Mouse (Mus musculus) heart, postnatal 4 days (tissue): ENCODE data around the gene Cspg4. TPM values are rescaled to one million over a fixed set of nuclear protein-coding genes. Genes with fewer than 3 reads are reported as not detected.
A peak's percentile ranks its signal among the peaks of the same experiment; 100 is the strongest.

Experiments used
- DNase-seq: peaks from one replicate; pipeline ENCODE4 v3.0.0; 2021
- total RNA-seq, 2 experiments: library from RNA; stranded (reverse); gene quantifications; 2 replicates each; pipeline ENCODE4 v1.2.3; 2021

The Cspg4 gene
- total RNA-seq, 2 experiments from 2014 or later = 55.6 to 56.6 TPM

- DNase-seq = no peak
These were observed 1.0 kb downstream of the Cspg4 start for GRCm38 (mm10) chr9:56865673-56866400.

- DNase-seq = no peak
These were observed 1.6 kb downstream of the Cspg4 start for GRCm38 (mm10) chr9:56866430-56866829.

- peak; percentile 85 for DNase-seq
These were observed 3.5 kb downstream of the Cspg4 start for GRCm38 (mm10) chr9:56868292-56868691.

GRCm38 (mm10) chr9:56869552-56869951 is 4.7 kb downstream of the Cspg4 start:
- DNase-seq = no peak

- no peak for DNase-seq
These were observed 5.9 kb downstream of the Cspg4 start for GRCm38 (mm10) chr9:56870778-56871177.

- DNase-seq = peak; percentile 75
These were observed 6.4 kb downstream of the Cspg4 start for GRCm38 (mm10) chr9:56871191-56871590.

GRCm38 (mm10) chr9:56872105-56872903 is 7.5 kb downstream of the Cspg4 start:
- no peak for DNase-seq

- DNase-seq = no peak
These were observed 8.3 kb downstream of the Cspg4 start for GRCm38 (mm10) chr9:56873097-56873496.

GRCm38 (mm10) chr9:56876784-56877183 is 12.0 kb downstream of the Cspg4 start:
- peak; percentile 52 for DNase-seq

- DNase-seq = no peak
These were observed 12.5 kb downstream of the Cspg4 start for GRCm38 (mm10) chr9:56877284-56877683.

GRCm38 (mm10) chr9:56880790-56881189 is 16.0 kb downstream of the Cspg4 start:
- no peak for DNase-seq

- no peak for DNase-seq
These were observed 16.8 kb downstream of the Cspg4 start for GRCm38 (mm10) chr9:56881539-56882082.

GRCm38 (mm10) chr9:56882283-56882682 is 17.4 kb downstream of the Cspg4 start:
- DNase-seq = peak; percentile 24

GRCm38 (mm10) chr9:56882818-56883217 is 18.0 kb downstream of the Cspg4 start:
- peak; percentile 59 for DNase-seq

- peak; percentile 25 for DNase-seq
These were observed 18.6 kb downstream of the Cspg4 start for GRCm38 (mm10) chr9:56883470-56883869.

- no peak for DNase-seq
These were observed 19.5 kb downstream of the Cspg4 start for GRCm38 (mm10) chr9:56884328-56884727.

- DNase-seq = peak; percentile 66
These were observed 21.3 kb downstream of the Cspg4 start for GRCm38 (mm10) chr9:56886113-56886512.

- no peak for DNase-seq
These were observed 21.8 kb downstream of the Cspg4 start for GRCm38 (mm10) chr9:56886601-56887000.

GRCm38 (mm10) chr9:56887581-56887980 is 22.7 kb downstream of the Cspg4 start:
- peak; percentile 12 for DNase-seq

GRCm38 (mm10) chr9:56889817-56890216 is 25.0 kb downstream of the Cspg4 start:
- DNase-seq = peak; percentile 82

- no peak for DNase-seq
These were observed 25.9 kb downstream of the Cspg4 start for GRCm38 (mm10) chr9:56890522-56891250.

- DNase-seq = peak; percentile 80
These were observed 26.7 kb downstream of the Cspg4 start for GRCm38 (mm10) chr9:56891517-56892011.

GRCm38 (mm10) chr9:56892111-56892510 is 27.3 kb downstream of the Cspg4 start:
- DNase-seq = no peak
